24 mouse cellular contexts compared by ENCODE assay signal in genomic region chr11:97080291-97080690, GRCm38 (mm10). TPM values are rescaled to one million over a fixed set of nuclear protein-coding genes. Genes with fewer than 3 reads are reported as not detected.
DNase-seq lines count a peak whose midpoint lies in the region; ATAC-seq and TF ChIP-seq lines count a peak whose summit lies in the region.
"Had no signal": no experiment of that assay in that cellular context is flagged by ENCODE, and none has a peak within 500 bp of the region (broad histone marks: within the 10 kb centered on the region; RNA-seq: fewer than 3 reads in every experiment).

No protein-coding gene starts in this region.

- peak; percentile 9 for DNase-seq in hindbrain, postnatal 0 days (ENCODE audit: low spot score)
- DNase-seq in hindbrain, embryonic 10.5 days (ENCODE audit: low spot score): no peak
- peak; percentile 52 for DNase-seq in midbrain, embryonic 14.5 days
- peak; percentile 37 for DNase-seq in retina, embryonic 14.5 days (ENCODE audit: low spot score)
- peak; percentile 62 for DNase-seq in retina, postnatal 7 days (ENCODE audit: low read depth, low spot score)
- no peak for DNase-seq in kidney, postnatal 14 days
- DNase-seq in kidney, adult 9 months: no peak
- DNase-seq: adrenal gland, postnatal 10 days; adrenal gland, postnatal 25 days; B cell, adult 2 months; cerebellum, adult 11-12 months; cerebellum, adult 2 months; cerebellum, adult 9-10 months; cerebellum, postnatal 10 days; cerebellum, postnatal 25 days had no signal

- ATAC-seq in hindbrain, postnatal 0 days: no peak
- no peak for ATAC-seq in midbrain, embryonic 14.5 days (ENCODE audit: low FRiP score, low TSS enrichment)
- no peak for ATAC-seq in midbrain, embryonic 13.5 days
- ATAC-seq: activated CD4-positive, CD25-positive, alpha-beta regulatory T cell, adult 4 months; CD4-positive, CD25-positive, alpha-beta regulatory T cell, adult 4 months; forebrain, embryonic 13.5 days; forebrain, embryonic 15.5 days; Patski had no signal

- H3K4me2 ChIP-seq in hindbrain, postnatal 0 days (ENCODE audit: low read depth, low read length): no peak overlapping the region
- no peak overlapping the region for H3K4me2 ChIP-seq in midbrain, embryonic 14.5 days (ENCODE audit: low read length)
- no peak overlapping the region for H3K4me2 ChIP-seq in midbrain, embryonic 13.5 days (replicated peaks)
- H3K4me2 ChIP-seq: embryonic facial prominence, embryonic 12.5 days; forebrain, embryonic 13.5 days; forebrain, embryonic 15.5 days had no signal

- H3K9me3 ChIP-seq in hindbrain, postnatal 0 days (ENCODE audit: low read length): no peaks in the 10 kb centered on the region
- H3K9me3 ChIP-seq in hindbrain, embryonic 10.5 days: no peaks in the 10 kb centered on the region
- H3K9me3 ChIP-seq in midbrain, embryonic 14.5 days (ENCODE audit: control insufficient read depth, low read length): no peaks in the 10 kb centered on the region
- H3K9me3 ChIP-seq in midbrain, embryonic 13.5 days: no peaks in the 10 kb centered on the region
- H3K9me3 ChIP-seq: embryonic facial prominence, embryonic 10.5 days; embryonic facial prominence, embryonic 12.5 days; forebrain, embryonic 13.5 days; forebrain, embryonic 15.5 days; G1E had no signal

- no peaks in the 10 kb centered on the region for H3K4me1 ChIP-seq in hindbrain, postnatal 0 days (ENCODE audit: insufficient read depth, low read length)
- H3K4me1 ChIP-seq in hindbrain, embryonic 10.5 days (replicated peaks): peaks cover 10% of the 10 kb centered on the region; the same call in 1 of the 2 replicates
- H3K4me1 ChIP-seq in midbrain, embryonic 14.5 days (ENCODE audit: control insufficient read depth, insufficient read depth, low read length): 0 out of 2 replicates have a peak, but pooled peaks cover 3% of the 10 kb centered on the region
- peaks cover 4% of the 10 kb centered on the region; the same call in 1 of the 2 replicates for H3K4me1 ChIP-seq in midbrain, embryonic 13.5 days (replicated peaks)
- H3K4me1 ChIP-seq: forebrain, embryonic 13.5 days; forebrain, embryonic 15.5 days had no signal

- no peaks in the 10 kb centered on the region for H3K27me3 ChIP-seq in hindbrain, postnatal 0 days (ENCODE audit: insufficient read depth, low read length)
- peaks cover 9% of the 10 kb centered on the region for H3K27me3 ChIP-seq in hindbrain, embryonic 10.5 days (ENCODE audit: insufficient read depth, poor library complexity, severe bottlenecking)
- H3K27me3 ChIP-seq in midbrain, embryonic 14.5 days (ENCODE audit: control insufficient read depth, insufficient read depth, low read length): no peaks in the 10 kb centered on the region
- H3K27me3 ChIP-seq in midbrain, embryonic 13.5 days: peaks cover 3% of the 10 kb centered on the region; the same call in 1 of the 2 replicates
- H3K27me3 ChIP-seq: forebrain, embryonic 15.5 days; Patski had no signal

- whole genome bisulfite sequencing in hindbrain, postnatal 0 days: 39% methylated on average over 9 of the region's 9 CpGs
- 29% methylated on average over 9 of the region's 9 CpGs for WGBS in hindbrain, embryonic 10.5 days
- 12% methylated on average over 9 of the region's 9 CpGs for WGBS in midbrain, embryonic 14.5 days
- WGBS in midbrain, embryonic 13.5 days: 12% methylated on average over 9 of the region's 9 CpGs

- no peak overlapping the region for H3K27ac ChIP-seq in hindbrain, postnatal 0 days
- no peak overlapping the region for H3K27ac ChIP-seq in hindbrain, embryonic 10.5 days
- H3K27ac ChIP-seq in midbrain, embryonic 14.5 days (replicated peaks; ENCODE audit: low read depth, low read length): no peak overlapping the region
- no peak overlapping the region for H3K27ac ChIP-seq in midbrain, embryonic 13.5 days
- H3K27ac ChIP-seq: embryonic facial prominence, embryonic 10.5 days; embryonic facial prominence, embryonic 12.5 days; forebrain, embryonic 13.5 days; forebrain, embryonic 15.5 days had no signal

- no peak for TF ChIP-seq CTCF in hindbrain, postnatal 0 days (IDR thresholded peaks at IDR 0.05; ENCODE audit: low read depth)

- no peaks in the 10 kb centered on the region for H3K36me3 ChIP-seq in hindbrain, postnatal 0 days (ENCODE audit: insufficient read depth, low read length)
- no peaks in the 10 kb centered on the region for H3K36me3 ChIP-seq in hindbrain, embryonic 10.5 days
- no peaks in the 10 kb centered on the region for H3K36me3 ChIP-seq in midbrain, embryonic 14.5 days (ENCODE audit: control insufficient read depth, insufficient read depth, low read length)
- H3K36me3 ChIP-seq in midbrain, embryonic 13.5 days: no peaks in the 10 kb centered on the region
- H3K36me3 ChIP-seq: embryonic facial prominence, embryonic 10.5 days; embryonic facial prominence, embryonic 12.5 days; forebrain, embryonic 15.5 days; G1E had no signal

- H3K4me3 ChIP-seq in hindbrain, postnatal 0 days (ENCODE audit: low read length): no peak overlapping the region
- no peak overlapping the region for H3K4me3 ChIP-seq in hindbrain, embryonic 10.5 days
- H3K4me3 ChIP-seq in midbrain, embryonic 14.5 days (replicated peaks; ENCODE audit: low read depth, low read length): no peak overlapping the region
- H3K4me3 ChIP-seq in midbrain, embryonic 13.5 days (replicated peaks): no peak overlapping the region
- H3K4me3 ChIP-seq: embryonic facial prominence, embryonic 10.5 days; embryonic facial prominence, embryonic 12.5 days; forebrain, embryonic 13.5 days; forebrain, embryonic 15.5 days had no signal

- H3K9ac ChIP-seq in hindbrain, postnatal 0 days (replicated peaks; ENCODE audit: low read length): no peak overlapping the region
- H3K9ac ChIP-seq in midbrain, embryonic 14.5 days (replicated peaks; ENCODE audit: low read length): no peak overlapping the region
- no peak overlapping the region for H3K9ac ChIP-seq in midbrain, embryonic 13.5 days (replicated peaks)
- H3K9ac ChIP-seq: embryonic facial prominence, embryonic 12.5 days; forebrain, embryonic 13.5 days; forebrain, embryonic 15.5 days had no signal

RNA-seq across cellular contexts. Expression of gene Osbpl7, which starts 29.9 kb away (rescaled TPM):
- 11.5 and 14.6 TPM in 2 replicates for total RNA-seq in hindbrain, postnatal 0 days (2014; rRNA removed)
- polyA plus RNA-seq in hindbrain, postnatal 0 days (2015; fragmentation: Nextera tagmentation; extraction: Ambion mirVana): 12.5 and 13.2 TPM in 2 replicates
- polyA plus RNA-seq in hindbrain, embryonic 10.5 days (2016; fragmentation: Nextera tagmentation; extraction: Ambion mirVana): 9.4 and 10.7 TPM in 2 replicates
- polyA plus RNA-seq in midbrain, embryonic 14.5 days (2014; fragmentation: Nextera tagmentation; extraction: Ambion mirVana): 7.8 and 8.9 TPM in 2 replicates
- 11.3 and 11.8 TPM in 2 replicates for polyA plus RNA-seq in midbrain, embryonic 13.5 days (2015; fragmentation: Nextera tagmentation; extraction: Ambion mirVana)

RNA-seq across cellular contexts. Expression of gene Tbx21, which starts 34.8 kb away (rescaled TPM):
- 0.89 TPM in 1 of 2 replicates, not detected in the other for total RNA-seq in hindbrain, postnatal 0 days (2014; rRNA removed)
- polyA plus RNA-seq in hindbrain, postnatal 0 days (2015; fragmentation: Nextera tagmentation; extraction: Ambion mirVana): 0.11 and 0.16 TPM in 2 replicates
- polyA plus RNA-seq in hindbrain, embryonic 10.5 days (2016; fragmentation: Nextera tagmentation; extraction: Ambion mirVana): 0.29 TPM in 2 replicates
- 0.13 TPM in 1 of 2 replicates, not detected in the other for polyA plus RNA-seq in midbrain, embryonic 14.5 days (2014; fragmentation: Nextera tagmentation; extraction: Ambion mirVana)
- polyA plus RNA-seq in midbrain, embryonic 13.5 days (2015; fragmentation: Nextera tagmentation; extraction: Ambion mirVana): 0.08 and 0.16 TPM in 2 replicates
- total RNA-seq: G1E had no signal
- polyA plus RNA-seq: G1E, Patski had no signal

RNA-seq across cellular contexts. Expression of gene Mrpl10, which starts 38.9 kb away (rescaled TPM):
- total RNA-seq in hindbrain, postnatal 0 days (2014; rRNA removed): 64.6 and 69.3 TPM in 2 replicates
- 64.9 and 66.6 TPM in 2 replicates for polyA plus RNA-seq in hindbrain, postnatal 0 days (2015; fragmentation: Nextera tagmentation; extraction: Ambion mirVana)
- polyA plus RNA-seq in hindbrain, embryonic 10.5 days (2016; fragmentation: Nextera tagmentation; extraction: Ambion mirVana): 78.9 and 80.7 TPM in 2 replicates
- polyA plus RNA-seq in midbrain, embryonic 14.5 days (2014; fragmentation: Nextera tagmentation; extraction: Ambion mirVana): 54.2 and 62.2 TPM in 2 replicates
- 58.2 and 62.0 TPM in 2 replicates for polyA plus RNA-seq in midbrain, embryonic 13.5 days (2015; fragmentation: Nextera tagmentation; extraction: Ambion mirVana)

RNA-seq across cellular contexts. Expression of gene Lrrc46, which starts 39.1 kb away (rescaled TPM):
- total RNA-seq in hindbrain, postnatal 0 days (2014; rRNA removed): 0.36 and 3.5 TPM in 2 replicates
- 3.5 and 4.1 TPM in 2 replicates for polyA plus RNA-seq in hindbrain, postnatal 0 days (2015; fragmentation: Nextera tagmentation; extraction: Ambion mirVana)
- polyA plus RNA-seq in hindbrain, embryonic 10.5 days (2016; fragmentation: Nextera tagmentation; extraction: Ambion mirVana): 3.5 and 6.8 TPM in 2 replicates
- polyA plus RNA-seq in midbrain, embryonic 14.5 days (2014; fragmentation: Nextera tagmentation; extraction: Ambion mirVana): 2.3 and 3.0 TPM in 2 replicates
- 2.5 and 3.2 TPM in 2 replicates for polyA plus RNA-seq in midbrain, embryonic 13.5 days (2015; fragmentation: Nextera tagmentation; extraction: Ambion mirVana)
- polyA plus RNA-seq: activated CD4-positive, CD25-positive, alpha-beta regulatory T cell, adult 4 months; CD4-positive, CD25-positive, alpha-beta regulatory T cell, adult 4 months had no signal

RNA-seq across cellular contexts. Expression of gene Scrn2, which starts 50.6 kb away (rescaled TPM):
- 10.5 and 24.0 TPM in 2 replicates for total RNA-seq in hindbrain, postnatal 0 days (2014; rRNA removed)
- polyA plus RNA-seq in hindbrain, postnatal 0 days (2015; fragmentation: Nextera tagmentation; extraction: Ambion mirVana): 12.4 and 13.8 TPM in 2 replicates
- polyA plus RNA-seq in hindbrain, embryonic 10.5 days (2016; fragmentation: Nextera tagmentation; extraction: Ambion mirVana): 38.3 and 39.4 TPM in 2 replicates
- polyA plus RNA-seq in midbrain, embryonic 14.5 days (2014; fragmentation: Nextera tagmentation; extraction: Ambion mirVana): 11.3 and 15.6 TPM in 2 replicates
- 18.4 and 18.6 TPM in 2 replicates for polyA plus RNA-seq in midbrain, embryonic 13.5 days (2015; fragmentation: Nextera tagmentation; extraction: Ambion mirVana)

Comparison
In these comparisons a context has a peak if more than half of its experiments do, and no peak if none do; other contexts are left out.
1. DNase-seq: peak in hindbrain, postnatal 0 days (single experiment), midbrain, embryonic 14.5 days (single experiment), retina, embryonic 14.5 days (single experiment) and retina, postnatal 7 days (single experiment); none in hindbrain, embryonic 10.5 days (single experiment), kidney, postnatal 14 days (single experiment) and kidney, adult 9 months (single experiment).